Mouse (Mus musculus) bone marrow, adult 2 months (tissue): Measurements from ENCODE around the gene Cntn5.

Experiments
- CTCF ChIP-seq: fragments of 200-500 bp; IDR thresholded peaks from 2 replicates; pipeline ENCODE4 v1.5.1; 2011; ENCODE audit warnings: low read length, control low read depth; ENCODE audit not compliant: control insufficient read depth, insufficient read depth
- POLR2A ChIP-seq: fragments of 200-500 bp; IDR thresholded peaks from 2 replicates; pipeline ENCODE4 v1.6.1; 2011; ENCODE audit warnings: low read depth, mild to moderate bottlenecking, control low read depth, low read length, borderline replicate concordance; ENCODE audit not compliant: control insufficient read depth

GRCm38 (mm10) chr9:10797158-10797557 is 107.4 kb downstream of the Cntn5 start:
- TF ChIP-seq CTCF: no peak
- no peak for TF ChIP-seq POLR2A
